Mouse (Mus musculus): ENCODE measurements around the gene Dtl.
A peak's percentile ranks its signal among the peaks of the same experiment; 100 is the strongest.

The Dtl gene

DNA sequence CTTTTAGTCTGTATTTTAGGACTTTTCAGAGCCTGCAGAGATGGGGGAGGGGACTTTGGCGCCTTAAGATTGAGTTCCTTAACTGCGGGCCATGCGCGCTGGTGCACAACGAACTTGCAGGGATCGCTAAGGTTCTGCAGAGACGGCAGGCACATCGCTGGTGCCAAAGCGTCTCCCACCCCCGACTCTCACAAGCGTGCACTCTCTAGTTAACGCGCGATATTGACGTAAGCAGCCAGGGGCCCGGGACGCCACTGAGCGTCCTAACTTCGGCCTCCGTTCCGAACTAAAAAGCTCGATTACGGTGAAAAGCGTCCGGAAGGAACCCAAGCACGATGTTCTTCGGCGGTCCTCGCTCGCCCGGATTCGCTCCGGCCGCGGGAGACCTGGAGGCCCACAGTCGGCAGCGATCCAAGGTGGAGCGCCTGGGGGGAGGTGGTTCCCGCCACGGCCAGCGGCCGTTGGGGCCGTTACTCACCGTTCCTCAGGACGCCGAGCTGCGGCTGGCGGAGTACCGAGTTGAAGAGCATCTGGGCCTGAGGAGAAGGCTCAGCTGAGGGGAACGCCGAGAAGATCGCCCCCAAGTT lies 380 bp downstream of the Dtl start:
- DNase-seq, result no peak

DNA sequence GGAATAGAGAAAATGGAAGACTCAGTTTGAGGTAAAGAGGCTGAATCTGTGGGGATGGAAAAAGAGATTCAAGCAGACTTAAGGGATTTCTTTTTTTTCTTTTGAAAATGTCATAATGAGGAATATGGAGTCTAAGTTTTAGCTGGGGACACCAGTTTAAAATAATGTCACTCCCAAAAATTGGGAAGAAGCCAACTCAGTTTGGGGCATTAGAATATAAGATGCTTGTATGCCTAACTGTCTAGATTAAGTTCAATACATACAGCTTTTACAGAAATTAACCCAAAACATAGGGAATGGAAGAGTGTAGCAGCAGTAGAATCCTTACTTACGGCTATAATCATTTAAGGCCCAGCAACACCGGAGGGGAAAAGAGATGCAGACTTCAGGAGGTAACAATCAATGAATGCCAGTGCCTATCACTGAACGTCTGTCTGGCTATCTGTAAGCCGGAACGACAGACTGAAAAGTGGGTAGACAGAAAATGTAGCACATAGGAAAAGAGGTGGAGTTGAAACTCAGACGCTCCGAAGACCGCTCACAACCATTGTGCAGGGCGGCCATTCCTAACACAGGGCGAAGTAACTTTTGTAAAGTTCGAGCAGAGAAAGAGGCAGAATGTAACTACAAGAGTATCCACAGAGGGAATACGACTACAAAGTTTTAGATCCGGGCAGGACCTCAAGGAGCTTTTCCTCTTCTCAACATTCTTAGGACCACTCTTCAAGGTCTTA lies 1.3 kb downstream of the Dtl start:
- DNase-seq, result no peak

DNA sequence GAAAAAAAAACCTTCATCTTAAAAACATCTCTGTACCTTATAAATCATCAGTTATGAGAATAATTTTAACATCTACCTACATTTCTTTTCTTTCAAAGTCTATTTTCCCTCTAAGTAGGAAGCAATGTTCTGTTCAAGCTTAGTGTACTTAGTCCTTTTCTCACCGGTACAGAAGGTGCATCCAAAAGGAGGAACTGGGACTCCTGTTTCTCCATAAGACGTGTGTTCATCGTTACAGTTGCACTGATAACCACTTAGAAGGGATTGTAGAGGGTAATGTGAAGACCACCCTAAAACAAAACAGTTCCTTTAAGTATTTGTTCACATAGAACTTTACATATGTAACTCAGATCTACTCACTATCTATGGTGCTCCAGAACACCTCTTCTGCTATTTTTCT lies 4.9 kb downstream of the Dtl start:
- DNase-seq, result no peak

DNA sequence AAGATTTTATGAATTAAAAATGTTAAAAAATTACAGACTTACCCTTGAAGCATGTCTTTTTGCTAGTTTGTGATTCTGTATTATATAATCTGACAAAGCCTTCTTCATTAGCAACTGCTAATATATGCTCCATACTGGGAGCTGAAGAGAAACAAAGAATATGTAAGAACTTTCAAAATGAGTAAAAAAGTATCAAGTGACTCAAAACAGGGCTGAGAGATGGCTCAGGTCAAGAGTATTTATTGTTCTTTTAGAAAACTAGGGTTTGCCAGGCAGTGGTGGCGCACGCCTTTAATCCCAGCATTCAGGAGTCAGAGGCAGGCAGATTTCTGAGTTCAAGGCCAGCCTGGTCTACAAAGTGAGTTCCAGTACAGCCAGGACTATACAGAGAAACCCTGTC lies 5.7 kb downstream of the Dtl start:
- no peak for DNase-seq

DNA sequence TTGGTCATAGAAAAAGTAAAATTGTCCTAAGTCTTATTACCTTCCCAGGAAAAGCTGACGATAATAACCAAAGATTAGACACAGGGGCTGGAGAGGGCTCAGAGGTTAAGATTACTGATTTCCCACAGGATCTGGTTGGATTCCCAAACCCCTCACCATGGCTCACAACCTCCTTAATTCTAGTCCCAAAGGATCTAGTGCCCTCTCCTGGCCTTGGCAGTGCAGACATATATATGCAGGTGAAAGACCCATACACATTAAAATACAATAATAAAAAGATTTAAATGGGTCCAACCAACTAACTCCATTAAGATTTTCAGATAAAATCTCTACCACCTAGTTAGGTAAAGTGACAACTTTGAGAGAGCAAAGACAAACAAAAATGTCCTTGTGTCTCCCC lies 7.5 kb downstream of the Dtl start:
- DNase-seq, result peak; percentile 27

DNA sequence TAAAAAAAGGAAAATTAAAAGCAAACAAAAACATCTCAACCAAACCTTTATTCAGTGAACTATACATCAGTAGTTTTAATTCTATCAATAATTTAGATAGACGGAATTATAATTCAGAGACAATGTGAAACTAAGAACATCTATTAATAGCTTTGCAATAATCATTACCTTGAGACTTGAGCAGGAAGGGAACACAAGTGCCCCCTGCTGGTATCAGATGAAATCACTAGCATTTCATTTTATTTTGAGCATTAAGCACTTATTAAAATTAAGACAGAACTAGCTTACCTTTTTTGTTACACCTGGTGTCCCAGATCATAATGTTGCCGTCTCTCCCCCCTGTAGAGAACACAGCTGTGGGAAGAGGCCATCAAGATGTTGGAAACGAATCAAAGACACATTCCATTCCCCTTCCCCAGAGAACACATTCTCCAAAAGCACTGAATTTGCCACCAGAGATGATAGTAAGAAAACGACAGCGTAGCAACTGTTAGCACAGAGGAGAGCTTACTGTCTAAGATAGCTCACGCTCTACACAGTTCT lies 12.4 kb downstream of the Dtl start:
- DNase-seq, result peak; percentile 59

DNA sequence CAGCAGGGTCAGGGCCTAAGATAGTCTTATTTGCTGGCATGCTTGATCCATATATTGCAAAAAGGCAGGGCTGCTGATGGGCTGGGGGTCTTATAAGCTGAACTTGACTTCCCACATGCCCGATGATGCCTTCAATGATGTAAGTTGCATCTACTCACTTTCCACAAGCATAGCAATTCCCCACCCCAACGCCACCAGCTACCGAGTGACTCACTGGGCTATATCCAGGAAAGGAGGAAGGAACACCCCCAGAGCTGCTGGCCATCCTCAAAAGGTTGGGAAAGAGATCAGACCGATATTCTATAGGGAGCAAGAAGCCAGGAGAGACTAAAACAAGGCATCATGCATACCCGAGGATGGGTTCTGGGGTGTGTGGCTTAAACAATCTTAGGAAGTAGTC lies 15.6 kb downstream of the Dtl start:
- DNase-seq, result no peak

DNA sequence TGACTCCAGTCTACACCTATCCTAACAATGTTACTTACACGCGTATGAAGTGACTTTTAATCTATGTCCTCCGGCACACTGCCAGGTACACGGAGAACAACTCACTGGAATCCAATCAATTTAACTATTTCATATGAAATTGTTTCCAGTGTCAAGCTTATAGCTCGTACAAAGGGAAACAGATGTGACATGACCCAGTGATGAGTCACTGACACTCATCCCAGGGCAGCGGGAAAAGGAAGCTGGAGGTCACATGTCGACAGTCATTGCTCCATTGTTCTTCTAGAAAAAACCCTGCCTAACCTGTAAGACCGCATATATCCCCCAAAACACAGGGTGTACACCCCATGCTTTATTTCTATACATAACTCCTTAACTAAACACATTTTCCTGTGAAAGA lies 18.2 kb downstream of the Dtl start:
- no peak for DNase-seq

DNA sequence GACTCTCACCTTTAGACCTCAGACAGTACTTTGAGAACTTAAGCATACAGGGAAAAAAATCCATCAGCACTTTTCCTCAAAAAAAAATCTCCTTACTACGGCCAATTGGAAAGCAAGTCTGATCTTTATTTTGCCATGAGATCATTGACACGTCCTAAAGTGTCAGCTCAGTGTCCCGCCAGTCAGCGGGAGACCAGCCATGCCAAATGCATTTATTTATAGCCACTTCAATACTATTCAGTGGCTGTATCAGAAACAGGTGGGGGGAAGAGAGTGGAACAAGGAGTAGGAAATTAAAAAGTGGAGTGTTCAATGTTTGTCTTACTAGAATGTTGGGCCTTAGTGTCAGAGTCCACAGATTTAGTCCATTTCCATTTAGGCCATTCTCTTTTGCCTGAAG lies 24.6 kb downstream of the Dtl start:
- no peak for DNase-seq

DNA sequence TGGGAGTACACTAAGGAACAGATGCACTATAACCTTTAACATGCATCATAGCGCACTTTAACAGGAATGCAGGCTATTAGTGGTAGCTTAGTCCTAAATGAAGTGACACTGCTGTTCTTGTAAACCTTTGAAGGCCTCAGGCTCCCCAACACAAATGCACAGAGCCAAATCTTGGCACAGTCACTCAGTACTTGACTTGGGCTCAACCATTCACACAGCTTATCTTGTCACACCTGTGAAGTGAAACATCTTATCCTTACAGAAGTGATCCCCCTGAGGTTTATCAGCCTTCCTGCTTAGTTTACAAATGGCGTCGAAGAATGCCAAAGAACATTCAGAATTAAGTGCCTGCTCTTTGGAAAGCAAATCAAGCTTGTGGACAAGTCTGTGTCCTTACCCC lies 31.6 kb downstream of the Dtl start:
- DNase-seq, result no peak

DNA sequence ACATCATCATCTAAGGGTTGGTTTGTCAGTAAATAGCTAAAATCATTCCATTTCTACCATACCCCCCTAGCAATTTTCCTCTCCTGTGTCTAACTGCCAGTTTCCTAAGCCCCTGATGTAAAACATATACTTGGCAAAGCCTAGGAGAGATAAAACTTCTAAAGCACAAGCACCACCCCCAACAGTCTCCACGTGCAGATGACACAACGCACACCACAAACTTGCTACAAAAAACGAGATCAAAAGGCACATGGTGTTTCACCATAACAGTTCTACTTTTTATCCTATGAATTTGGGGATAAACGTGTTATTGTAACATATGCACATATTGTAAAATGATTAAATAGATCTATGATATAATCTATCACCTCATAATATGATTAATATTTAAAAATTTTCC lies 33.7 kb downstream of the Dtl start:
- DNase-seq, result no peak

DNA sequence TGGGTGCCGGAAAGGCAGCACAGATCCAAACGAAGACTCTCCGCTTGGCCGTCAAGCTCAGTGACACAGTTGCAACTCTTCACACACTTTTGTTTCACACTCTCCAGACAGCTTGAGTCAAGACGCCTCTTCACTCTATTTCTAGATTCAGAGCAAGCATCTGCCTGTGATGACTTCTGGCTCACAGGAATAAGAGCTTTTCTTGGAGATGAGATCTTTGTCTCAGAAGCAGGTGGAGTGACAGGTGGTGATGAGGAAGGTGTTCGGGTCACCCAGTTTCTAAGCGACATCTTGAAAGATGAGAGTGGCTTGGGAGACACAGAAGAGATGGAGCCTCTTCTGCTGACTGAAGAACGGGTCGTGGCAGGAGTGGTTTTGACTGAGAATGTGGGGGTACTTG lies 34.3 kb downstream of the Dtl start:
- DNase-seq, result no peak

DNA sequence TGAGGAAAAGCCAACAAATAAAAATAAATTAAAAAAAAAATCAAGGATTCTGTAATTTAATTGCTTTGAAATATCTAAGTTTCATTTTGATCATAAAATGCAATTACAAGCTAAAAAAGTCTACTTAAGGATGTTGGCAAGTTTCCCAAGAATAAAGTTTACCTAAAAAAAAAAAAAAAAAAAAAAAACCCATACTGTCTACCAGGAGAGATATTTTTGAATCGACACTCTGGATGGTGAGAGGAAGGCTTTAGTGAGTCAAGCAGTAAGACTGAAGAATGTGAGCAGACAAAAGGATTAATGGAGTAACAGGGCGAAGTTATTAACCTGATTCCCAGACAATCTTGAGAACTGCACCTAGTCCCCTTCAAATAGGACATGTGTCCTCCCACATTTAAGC lies 35.0 kb downstream of the Dtl start:
- no peak for DNase-seq

DNA sequence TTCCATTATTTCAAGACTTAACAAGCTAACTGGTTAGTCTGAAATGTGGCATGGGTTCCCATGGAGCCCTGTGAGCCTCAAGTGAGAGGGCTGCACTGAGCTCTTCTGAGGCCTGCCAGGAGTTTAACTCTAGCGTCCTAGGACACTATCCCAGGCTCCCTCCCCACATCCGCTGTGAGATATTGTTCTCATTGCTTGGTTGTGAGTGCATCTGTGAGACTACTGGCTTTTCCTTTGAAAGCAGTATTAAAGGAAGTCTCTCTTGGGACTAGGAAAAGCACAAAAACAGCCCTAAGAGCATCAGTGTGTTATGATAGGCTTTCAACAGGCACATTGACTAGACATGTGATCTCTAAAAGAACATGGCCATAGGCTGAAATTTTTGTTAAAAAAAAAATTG lies 40.4 kb downstream of the Dtl start:
- no peak for DNase-seq

DNA sequence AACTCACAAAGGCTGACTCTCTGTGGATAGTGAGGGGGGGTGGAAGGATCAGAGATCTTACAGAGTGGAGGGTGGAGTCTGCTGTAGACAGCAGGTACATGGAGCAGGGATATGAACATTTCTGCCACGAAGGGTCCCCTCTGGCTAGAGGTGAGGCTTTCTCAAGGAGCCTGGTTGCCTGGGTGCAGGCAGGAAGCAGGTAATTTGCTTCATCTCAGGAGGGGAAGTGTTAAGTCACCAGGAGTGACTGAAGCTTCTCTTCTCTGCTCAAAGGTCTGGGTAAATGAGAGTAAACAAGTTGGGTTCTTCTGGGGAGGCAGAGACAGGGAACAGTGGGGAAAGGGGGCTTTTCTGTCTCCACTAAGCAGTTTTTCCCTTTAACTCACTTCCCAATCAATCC lies 44.3 kb downstream of the Dtl start:
- DNase-seq, result no peak

DNA sequence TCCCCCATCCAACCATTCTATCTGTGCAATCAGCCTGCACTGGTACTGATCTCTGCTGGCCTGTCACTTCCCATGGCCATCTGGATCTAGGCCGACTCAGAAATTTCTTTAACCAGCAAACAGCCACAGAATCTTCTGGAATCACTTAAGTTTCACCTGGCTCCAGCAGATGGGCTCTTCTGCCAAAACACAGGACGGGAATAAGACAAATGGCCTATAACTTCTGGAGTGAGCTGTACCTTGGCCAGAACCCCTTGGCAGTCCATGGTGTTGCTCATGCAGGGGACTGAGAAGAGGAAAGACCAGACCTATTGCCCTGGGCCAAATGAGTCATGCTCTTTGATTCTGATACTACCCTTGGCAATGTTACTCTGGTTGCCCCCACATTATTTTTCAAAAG lies 45.9 kb downstream of the Dtl start:
- no peak for DNase-seq

DNA sequence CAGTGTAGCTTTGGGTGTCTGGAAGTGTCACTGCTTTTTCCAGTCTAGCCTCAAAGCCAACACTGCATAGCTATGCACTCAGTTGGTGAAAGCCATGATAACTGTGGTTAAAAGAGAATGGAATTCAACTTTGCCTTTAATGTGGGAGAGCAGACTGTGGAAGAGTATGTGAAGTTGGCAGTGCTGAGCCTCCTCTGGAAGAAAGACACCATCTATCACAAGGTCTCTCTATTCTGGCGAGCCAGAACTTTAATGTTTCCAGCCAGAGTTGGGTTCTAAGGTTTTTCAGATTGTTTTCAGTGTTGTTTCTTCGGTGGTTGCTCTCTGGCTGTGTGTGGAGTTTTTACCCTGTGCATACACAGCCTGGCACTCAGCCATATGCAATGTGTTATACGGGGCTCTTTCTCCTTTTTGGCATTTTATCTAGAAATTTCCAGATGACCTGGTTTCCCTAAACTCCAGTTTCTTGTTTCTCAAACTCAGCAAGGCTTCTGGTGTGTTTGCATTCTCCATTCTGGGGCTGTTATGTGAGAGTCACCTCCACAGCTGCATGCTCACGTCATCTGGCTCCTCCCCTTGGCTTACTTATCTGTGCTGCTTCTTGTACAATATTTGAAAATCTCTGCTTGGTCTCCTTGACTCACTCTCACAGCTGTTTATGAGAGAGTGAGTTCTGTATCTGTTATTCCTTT lies 47.3 kb downstream of the Dtl start:
- peak; percentile 23 for DNase-seq

DNA sequence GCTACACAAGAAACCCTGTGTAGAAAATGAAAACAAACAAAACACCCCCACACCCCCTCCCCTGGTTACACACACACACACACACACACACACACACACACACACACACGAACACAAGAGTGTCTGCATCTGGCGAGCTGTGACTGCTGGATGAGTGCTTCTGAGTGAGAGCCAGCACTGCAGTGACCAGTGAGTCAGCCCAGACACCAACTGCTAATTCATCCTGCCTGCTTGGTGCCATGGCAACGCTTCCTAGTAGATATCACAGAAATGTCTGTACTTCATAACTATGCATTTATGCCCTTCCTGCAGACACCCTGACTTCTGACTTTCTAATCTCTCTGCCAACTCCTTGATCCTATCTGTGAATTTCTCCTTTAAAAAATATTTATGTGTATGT lies 48.3 kb downstream of the Dtl start:
- DNase-seq, result no peak

DNA sequence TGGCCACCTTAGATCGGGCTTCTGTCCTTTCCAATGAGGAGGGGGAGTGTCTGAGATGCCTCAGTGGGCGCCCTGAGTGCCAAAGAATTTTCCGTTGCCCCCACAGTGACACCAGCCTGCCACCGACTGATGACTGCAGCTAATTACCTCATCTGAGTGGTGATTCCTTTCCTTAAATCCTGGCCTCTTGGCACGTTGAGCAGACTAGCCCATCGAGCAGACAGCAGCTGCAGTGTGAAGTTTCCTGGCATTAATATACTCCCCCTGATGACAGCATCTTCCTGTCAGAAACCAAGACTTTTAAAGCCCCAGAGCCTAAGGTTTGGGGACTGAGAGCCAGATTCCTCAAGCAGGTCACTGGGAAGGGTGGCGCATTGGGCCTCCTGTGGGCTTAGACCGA lies 53.9 kb downstream of the Dtl start:
- no peak for DNase-seq

DNA sequence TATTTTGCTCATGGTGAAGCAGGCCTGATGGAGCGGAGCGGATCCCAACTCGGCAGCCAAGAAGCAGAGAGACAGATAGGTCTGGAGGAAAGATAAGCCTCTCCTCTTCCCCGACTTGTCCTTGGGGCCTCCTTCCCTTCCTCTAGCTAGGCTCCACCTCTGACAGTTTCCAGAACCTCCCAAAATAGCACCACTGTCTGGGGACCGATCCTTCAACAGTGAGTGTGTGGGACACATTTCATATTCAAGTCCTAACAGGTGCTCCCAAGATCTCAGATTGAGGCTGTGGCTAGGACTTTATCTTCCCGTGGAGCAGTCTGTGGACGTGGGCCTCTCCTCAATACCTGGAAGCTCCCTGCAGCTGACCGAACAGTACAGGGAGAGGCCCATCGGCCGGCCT lies 54.7 kb downstream of the Dtl start:
- DNase-seq, result no peak

DNA sequence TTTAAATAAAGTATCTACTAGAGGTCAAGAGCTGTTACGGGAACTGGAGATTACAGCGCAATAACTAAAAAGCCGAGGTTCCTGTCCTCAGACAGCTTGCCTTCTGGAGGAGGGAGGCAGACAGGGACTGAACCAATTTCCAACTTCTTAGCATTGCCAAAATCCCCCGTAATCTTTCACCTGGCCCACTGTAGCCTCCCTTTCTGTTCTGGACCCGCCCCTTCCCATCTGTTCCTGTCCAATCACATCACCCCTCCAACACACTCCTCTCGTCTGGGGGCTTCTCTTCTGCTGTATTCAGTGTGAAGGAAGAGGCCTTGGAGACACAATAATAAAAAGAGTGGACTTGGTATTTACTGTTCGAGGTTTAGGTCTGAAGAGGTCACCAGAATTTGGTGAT lies 55.1 kb downstream of the Dtl start:
- DNase-seq, result no peak

DNA sequence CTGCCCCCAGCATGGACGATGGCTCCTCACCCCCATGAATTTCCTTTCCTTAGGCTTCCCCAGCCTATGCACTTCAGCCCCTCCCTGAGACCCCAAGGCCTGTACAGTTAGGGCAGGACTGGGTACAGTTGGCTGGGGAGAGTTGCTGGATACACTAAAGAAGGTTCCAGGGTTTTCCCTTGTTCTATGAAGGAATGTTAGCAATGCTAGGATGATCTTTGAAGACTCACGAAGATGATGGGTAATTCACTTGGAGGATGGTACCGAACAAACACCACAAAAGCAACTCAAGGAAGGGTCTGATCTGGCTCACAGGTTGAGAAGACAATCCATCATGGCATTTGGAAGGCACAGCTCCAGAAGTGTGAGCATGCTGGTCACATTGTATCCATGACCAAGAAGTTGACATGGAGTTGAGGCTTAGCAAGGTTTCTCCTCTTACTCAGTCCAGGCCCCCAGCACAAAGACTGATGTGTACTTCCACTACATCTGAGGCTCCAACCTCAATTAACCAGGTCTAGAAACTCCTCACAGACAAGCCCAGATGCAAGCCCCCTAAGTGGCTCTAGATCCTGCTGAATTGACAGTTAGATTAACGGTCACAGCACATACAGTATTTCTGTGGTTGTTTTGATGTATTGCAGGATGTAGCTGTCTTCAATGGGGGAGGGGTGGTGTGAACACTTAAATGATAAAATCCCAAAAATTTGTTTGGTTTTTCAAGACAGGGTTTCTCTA lies 55.8 kb downstream of the Dtl start:
- no peak for DNase-seq

DNA sequence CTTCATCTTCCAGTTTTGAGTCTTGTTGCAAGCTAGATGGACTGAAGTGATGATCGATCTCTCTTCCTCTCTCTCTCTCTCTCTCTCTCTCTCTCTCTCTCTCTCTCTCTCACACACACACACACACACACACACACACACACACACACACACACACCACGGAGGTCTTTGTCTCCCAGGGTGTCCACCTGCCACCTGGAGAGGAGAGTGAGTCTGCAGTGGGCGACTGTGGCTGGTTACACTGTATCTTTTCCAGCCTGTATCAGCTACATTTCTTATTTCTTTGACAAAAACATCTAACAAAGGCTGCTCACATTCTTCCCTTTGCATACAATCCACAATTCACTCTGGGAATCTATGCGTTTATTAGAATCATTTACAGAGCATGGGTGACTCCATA lies 56.4 kb downstream of the Dtl start:
- DNase-seq, result no peak

DNA sequence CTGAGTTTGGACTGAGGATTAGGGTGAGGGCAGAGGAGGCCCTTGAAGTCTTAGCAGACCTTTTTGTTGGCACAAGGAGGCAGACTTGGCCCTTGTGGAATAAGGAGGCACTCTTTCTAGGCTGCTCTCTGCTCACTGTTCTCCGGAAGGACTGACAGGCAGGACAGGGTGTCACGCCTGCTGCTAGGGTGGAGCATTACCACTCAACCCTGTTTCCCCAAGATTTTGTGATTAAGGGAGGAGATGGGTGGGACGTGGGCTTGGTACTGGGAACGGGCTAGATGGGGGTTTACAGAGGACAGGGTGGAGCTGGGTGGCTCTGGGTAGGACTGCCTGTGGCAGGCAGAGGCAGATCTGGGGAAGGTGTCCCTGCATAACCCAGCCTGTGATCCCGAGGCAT lies 57.4 kb downstream of the Dtl start:
- no peak for DNase-seq

All from retina, postnatal 1 day (tissue).